Mouse (Mus musculus) ovary, postnatal 14 days (tissue): ENCODE data around the gene Sdc3.

ENCODE experiments used
- DNase-seq: peaks from one replicate; pipeline ENCODE4 v3.0.0; 2022; ENCODE audit warnings: low spot score

Sdc3 gene

GRCm38 (mm10) chr4:130828851-130829673 is 36.7 kb downstream of the Sdc3 start:
- peak; percentile 27 for DNase-seq

DNA sequence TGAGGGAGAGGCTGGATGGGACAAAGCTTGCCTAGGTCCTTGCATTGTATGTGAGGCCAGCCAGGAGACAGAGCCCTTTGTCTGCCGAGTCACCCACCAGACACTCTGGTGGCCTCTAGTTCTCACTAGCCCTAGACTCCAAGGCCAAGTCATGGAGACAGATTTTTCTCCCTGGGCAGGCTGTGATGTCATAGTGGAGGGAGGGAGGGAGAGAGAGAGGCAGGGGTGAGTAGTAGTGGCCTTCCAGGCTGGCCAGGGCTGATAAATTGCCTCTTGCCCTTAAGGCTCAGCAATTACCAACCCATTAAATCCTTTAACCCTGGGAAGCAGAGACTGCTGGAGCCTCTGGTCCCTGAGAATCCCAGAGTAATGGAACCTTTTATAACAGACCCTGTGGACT is 41.8 kb downstream of the Sdc3 start:
- no peak for DNase-seq

- DNase-seq: no peak
Observed at GRCm38 (mm10) chr4:130835550-130835949, 43.2 kb downstream of the Sdc3 start.

- no peak for DNase-seq
Observed at GRCm38 (mm10) chr4:130836281-130837061, 44.1 kb downstream of the Sdc3 start.

- no peak for DNase-seq
Observed at GRCm38 (mm10) chr4:130838585-130838984, 46.2 kb downstream of the Sdc3 start.

DNA sequence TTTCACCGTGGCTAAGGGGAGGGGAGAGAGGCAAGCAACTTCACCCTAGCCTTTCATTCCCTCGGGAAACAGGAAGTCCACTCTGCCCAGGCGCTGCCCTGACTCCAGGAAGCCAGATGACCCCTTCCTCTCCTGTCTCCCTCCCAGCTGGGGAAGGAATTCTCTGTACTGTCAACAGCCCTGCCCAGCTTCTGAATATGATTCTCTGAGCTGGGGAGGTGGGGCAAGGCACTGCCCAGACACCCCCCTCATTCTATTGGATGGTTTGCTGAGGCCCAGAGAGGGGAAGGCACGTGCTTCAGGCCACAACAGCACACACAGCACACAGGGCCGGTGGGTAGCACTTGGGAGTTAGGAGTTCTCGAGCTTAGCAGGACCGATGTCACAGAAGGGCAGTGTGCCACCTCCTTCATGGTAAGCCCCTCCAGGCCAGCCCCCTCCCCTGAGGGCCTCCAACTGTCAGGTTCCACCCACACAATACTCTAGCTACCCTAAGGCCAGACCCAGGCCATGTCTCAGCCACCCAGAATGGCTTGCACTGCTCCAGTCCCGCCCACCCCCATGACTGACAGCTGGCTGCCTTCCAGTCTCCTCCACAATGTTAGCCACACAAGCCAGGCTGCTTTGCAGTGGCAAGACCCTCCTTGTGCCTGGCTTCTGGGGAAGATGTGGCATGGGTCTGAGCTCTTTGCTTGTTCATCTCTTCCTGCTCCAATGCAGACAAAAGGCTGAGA is 48.9 kb downstream of the Sdc3 start:
- peak; percentile 24 for DNase-seq

DNA sequence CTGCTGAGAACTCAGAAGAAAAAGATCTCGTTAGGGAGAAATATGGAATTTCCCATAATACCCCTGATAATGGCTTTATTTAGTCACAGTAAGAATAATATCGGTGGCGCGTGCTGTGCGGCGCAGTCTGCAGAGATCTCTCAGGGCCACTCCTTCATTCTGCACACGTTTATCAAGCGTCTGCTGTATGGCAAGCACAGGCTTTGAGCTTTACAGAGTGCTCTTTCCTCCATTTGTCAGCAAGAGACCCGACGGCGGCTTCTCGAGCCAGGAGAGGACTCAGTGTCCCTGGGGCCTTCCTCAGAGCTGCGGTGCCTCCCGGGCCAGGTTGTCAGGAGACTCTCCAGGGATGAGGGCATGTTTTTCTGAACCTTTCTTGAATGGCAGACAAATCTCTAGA is 56.5 kb downstream of the Sdc3 start:
- DNase-seq: no peak

DNA sequence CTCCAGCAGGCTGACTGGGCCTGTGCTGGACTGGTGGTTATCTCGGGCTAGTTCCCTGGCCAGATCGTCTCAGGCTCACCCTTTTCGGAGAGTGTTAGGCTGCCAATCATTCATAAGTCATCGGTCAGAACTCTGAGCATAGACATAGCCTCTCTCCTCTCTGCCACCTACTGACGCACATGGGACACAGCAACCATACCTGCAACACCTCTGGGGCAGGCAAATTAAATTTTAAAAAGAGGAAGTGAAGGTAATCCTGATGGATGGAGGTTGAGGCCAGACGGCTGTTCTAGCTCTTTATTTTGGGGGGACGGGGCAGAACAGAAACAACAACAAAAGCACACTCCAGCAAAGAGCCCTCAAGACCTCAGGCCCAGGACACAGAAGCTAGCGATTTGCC is 65.3 kb downstream of the Sdc3 start:
- DNase-seq: no peak

DNA sequence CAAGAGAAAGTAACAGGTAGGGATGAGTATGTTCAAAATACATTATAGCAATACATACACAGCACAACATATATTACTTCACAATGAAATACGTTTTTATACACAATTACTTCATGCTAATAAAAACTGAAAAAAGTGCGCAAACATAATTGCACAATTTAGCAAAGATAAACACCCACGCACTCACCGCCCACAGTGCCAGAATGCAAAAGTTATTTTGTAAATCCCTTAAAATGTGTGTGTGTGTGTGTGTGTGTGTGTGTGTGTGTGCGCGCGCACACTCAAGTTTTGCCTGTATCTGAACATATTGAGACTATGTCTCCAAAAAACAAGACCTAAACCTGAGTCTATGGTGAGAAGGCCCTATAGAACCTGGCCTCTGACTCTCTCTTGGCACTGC is 66.5 kb downstream of the Sdc3 start:
- DNase-seq: no peak

DNA sequence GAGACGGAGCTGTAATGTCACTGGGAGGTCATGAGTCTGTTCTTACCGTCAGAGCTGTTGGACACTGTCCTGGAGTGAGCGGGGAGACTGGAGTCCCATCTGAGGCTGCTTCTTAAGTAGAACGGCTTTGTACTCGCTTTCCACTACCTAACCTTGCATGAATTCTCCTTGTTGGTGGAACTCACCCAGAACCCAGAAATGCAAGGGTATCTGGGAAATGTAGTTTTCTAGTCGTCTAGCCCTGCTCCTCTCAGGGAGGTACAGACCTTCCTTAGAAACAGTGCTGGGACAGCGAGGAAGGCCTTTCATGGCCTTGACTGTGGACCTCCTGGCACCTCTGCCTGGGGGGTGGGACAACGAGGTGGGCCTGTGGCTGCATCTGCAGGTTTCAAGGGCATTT is 67.1 kb downstream of the Sdc3 start:
- no peak for DNase-seq

DNA sequence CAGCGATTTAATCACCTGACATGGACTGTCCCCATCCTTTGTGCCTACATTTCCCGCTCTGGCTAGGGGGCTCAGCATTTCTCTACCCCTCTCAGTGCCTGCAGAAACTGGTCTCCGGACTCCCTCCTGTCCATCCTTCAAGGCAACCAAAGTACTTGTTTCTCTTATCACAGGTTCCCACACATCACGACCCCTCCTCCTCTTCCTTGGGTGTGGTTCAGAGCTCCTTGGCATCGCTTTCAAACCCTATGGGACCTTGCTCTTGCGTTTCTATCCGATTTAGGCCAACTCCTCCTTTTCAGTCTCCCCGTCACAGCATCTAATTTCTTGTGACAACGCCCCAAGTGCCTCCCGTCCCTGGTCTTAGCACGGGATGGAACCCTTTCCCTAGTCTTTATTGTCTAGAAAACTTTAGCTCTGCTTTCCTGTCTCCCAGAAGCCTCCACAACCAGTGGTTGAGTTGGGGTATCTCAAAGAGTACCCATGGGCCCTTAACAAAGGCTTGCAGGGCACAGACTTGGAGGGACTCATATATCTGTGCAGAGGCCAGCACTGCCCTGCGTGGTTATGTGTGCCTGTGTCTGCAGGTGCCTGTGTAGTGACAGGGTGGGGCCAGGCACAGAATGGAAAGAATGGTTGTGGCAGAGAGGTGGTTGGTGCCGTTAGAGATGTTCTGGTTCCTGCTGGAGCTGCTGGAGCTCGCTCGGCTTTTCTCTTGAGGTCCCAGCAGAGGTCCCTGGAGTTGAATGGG is 68.7 kb downstream of the Sdc3 start:
- DNase-seq: no peak

- DNase-seq: no peak
Observed at GRCm38 (mm10) chr4:130861653-130862208, 69.4 kb downstream of the Sdc3 start.

- DNase-seq: no peak
Observed at GRCm38 (mm10) chr4:130862538-130862937, 70.2 kb downstream of the Sdc3 start.

DNA sequence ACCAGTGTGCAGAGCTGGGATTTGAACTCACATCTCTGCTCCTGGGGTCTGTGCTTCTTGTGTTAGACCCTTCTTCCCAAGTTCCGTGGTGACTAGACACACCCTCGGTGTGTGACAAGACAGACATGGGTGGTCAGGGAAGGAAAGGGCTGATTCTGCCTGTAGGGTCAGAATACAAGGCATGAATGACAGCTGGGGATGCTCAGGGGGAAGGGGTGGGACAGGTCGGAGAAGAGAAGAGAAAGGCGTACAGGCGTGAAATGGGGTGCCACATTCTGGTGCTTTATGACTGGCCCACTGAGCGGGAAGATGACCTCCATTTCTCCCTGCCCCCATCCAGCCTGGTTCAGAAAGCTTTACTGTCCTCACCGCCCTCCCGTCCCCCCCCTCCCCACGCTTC is 73.1 kb downstream of the Sdc3 start:
- no peak for DNase-seq

DNA sequence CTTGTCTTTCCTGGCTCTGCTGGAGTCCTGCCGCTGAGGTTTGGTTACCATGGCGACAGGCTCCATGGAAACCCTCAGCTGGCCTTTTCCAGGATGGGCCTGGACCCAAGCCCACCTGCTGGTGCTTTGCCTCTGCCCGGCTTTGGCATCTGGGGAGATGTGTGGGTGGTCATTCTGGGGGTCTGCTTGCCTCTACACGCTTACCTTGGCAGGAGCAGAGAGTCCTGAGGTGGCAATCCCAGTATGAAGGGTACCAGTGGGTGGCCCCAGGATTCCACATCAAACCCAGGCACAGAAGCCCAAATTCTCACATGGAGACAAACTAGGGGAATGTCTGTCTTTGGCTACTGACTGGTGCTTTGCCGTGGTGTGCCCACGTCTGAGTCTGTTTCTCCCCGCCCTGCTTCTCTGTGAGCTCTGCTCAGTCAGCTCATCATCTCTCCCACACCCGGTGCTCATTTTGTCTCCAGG is 73.6 kb downstream of the Sdc3 start:
- DNase-seq: no peak

DNA sequence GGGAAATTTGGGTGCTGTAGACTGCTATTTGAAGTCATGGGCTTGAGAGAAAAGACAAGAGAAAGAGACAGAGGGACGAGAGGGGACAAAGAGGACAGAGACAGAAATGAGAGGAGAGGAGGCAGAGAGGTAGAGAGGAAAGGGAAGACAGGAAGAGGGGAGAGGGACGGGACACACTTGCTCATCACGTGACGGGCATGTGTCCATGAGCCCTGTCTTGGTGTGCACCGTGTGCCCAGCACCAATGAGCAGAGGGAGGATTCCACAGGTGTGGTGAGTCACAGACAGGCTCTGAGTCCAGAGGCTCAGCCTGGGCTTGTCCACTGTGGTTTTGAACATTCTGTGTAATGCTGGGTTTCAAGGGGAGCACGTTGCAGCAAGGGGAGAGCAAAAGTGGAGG is 75.6 kb downstream of the Sdc3 start:
- no peak for DNase-seq

- DNase-seq: no peak
Observed at GRCm38 (mm10) chr4:130868803-130869202, 76.5 kb downstream of the Sdc3 start.

DNA sequence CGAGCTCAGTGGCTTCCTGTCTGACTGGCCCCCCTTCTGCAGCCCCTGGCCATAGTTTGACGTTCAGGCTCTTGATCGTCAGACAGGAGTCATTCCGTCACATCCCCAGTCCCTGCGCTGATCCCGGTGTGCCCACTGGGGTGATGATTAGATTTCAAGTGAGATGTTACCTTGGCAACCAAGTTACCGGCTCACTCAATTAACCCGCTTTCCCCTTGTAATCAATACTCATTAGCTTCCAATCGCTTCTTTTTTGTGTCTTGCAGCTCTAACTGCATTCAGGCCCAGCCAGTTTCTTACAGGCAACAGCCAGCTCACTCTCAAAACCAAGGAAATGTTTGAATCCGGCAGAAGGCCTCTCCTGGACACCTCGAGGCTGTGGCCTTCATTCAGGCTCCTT is 80.1 kb downstream of the Sdc3 start:
- DNase-seq: no peak

- no peak for DNase-seq
Observed at GRCm38 (mm10) chr4:130873440-130873839, 81.1 kb downstream of the Sdc3 start.

GRCm38 (mm10) chr4:130874601-130875000 is 82.3 kb downstream of the Sdc3 start:
- peak; percentile 76 for DNase-seq
